Mouse (Mus musculus): Measurements from ENCODE around the gene Tcp11l2.

Gene Tcp11l2

GRCm38 (mm10) chr10:84576395-84577070 is at the start of gene Tcp11l2:
Gene Tcp11l2 (plus strand): TSS chr10:84576626.
- DNase-seq (ENCODE audit: low spot score), result peak; percentile 95

DNA sequence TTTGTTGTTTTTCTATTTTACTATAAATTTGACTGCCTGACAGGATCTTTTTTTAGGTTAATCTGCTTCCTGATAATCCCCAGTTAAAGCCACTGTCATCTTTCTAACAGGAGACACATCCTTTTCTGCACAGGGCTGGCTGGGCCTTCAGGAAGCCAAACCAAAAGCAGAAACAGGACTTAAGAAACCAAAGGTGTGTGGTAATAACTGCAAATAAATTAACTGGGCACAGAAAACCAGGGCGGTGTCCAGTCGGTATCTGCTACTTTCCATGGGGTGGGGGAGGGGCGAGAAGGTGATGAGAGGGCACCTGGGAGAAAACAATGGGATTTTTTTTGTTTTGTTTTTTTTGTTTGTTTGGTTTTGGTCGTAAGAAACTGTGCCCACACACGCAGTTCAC is 49.4 kb upstream of the Tcp11l2 start:
- DNase-seq (ENCODE audit: low spot score), result no peak

GRCm38 (mm10) chr10:84527631-84528030 is 48.8 kb upstream of the Tcp11l2 start:
- DNase-seq (ENCODE audit: low spot score), result no peak

DNA sequence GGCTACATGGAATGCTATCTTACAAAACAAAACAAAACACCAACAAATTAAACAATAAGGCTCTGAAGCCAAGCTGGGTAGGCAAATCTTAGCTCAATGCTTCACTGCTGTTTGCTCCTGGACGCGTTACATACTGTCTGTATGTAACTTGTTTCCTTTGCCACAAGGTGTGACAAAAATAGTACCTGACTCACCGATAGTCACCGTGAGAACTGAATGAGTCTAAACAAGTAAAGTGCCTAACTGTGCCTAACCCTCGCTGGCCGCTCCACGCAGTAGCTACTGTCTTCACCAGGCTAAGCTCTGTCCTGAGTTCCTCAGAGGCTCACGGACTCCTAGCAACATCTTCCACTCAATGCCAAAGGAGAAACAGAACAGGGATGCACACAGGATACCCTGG is 46.0 kb upstream of the Tcp11l2 start:
- DNase-seq (ENCODE audit: low spot score), result no peak

DNA sequence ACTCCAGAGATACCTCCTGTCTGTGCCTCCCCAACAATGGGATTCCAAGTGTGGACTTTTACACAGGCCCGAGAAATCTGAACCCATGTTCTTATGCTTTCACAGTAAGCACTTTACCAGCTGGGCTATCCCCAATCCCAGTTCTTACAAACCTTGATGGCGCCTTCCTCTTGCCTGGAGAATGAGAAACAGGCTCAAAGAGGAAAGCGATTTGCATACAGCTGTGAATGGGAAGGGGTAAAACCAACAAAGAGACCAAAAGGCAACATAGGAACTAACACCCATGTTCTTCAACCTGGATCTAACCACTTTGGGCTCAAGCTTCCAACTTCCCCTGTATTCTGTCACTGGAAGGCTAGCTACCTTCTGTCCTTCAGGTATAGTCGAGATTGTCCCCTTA is 44.9 kb upstream of the Tcp11l2 start:
- DNase-seq (ENCODE audit: low spot score), result no peak

GRCm38 (mm10) chr10:84532191-84532889 is 44.1 kb upstream of the Tcp11l2 start:
- DNase-seq (ENCODE audit: low spot score), result peak; percentile 66

- DNase-seq (ENCODE audit: low spot score), result peak; percentile 61
These were observed 43.2 kb upstream of the Tcp11l2 start for GRCm38 (mm10) chr10:84532911-84533882.

DNA sequence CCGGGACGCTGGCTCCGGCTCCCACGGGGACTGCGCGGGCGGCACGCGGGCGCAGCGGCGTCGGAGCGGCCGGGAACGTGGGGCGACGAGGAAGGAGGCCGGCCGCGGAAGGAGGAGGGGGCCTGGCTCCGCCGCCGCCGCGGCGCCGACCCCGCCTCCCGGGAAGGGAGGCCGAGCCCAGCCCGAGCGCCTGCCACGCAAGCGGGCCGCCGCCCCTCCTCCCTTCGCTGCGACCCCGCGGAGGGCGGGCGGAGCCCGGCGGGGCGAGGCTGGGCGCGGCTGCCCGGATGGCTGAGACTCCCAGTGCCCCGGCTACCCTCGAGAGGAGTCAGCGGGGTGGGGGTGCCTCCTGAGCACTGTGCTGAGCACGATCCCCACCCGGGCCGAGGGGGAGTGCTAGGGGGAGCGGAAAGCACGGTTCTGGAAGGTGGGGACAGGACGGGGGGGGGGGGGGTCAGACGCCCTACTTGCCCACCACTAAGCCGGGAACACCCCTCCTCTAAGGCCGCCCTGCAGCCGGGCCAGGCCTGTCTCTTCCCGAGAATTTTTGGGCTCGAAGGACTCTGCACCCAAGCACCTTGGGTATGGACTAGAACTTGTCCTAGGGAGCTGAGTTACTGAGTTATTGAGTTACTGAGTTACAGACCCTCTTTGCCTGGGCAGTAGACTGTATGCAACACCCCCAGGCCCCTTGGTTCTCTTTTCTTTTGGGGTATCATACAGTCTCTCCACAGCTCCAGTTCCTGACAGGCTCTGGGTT is 42.3 kb upstream of the Tcp11l2 start, which contains the start of gene Ckap4:
TSS of gene Ckap4 (minus strand) at position 151 of the 760 bp plus-strand sequence.
- DNase-seq (ENCODE audit: low spot score), result peak; percentile 79

DNA sequence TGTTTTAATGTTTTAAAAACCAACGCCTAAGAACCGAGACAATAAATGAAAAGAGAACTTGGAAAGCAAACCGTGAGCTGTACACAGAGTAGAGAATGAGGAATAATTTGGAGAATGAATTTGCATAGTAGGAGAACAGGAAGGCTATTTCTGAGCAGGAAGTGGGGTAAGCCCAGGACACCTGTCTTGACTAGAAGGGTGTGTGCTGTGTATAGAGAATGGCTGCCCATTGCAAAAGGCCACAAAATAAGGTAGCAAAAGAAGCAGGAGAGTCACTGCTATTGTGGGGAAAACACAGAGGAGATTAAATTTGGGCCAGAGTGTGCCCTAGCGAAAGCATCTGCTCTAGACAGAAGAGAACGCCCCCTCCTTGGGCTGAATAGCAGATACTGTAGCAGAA is 41.0 kb upstream of the Tcp11l2 start:
- DNase-seq (ENCODE audit: low spot score), result no peak

DNA sequence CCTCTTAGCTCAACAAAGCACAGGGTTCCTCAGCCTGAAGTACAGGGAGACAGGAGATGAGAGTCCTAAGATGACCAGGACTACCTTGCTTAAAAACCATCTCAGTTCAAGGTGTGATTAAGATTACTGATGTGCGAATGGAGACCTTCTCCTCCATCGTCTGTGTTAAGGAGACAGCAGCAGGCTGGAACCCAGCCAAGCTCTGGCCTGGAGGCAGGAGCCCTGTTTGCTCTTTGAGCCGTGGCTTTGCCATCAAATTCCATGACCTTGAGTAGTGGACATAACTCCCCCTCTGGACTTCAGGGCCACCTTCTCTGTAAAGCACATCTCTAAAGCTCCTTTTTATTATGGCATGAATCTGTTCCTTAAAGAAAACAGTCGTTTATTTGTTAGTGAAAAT is 40.6 kb upstream of the Tcp11l2 start:
- DNase-seq (ENCODE audit: low spot score), result no peak

DNA sequence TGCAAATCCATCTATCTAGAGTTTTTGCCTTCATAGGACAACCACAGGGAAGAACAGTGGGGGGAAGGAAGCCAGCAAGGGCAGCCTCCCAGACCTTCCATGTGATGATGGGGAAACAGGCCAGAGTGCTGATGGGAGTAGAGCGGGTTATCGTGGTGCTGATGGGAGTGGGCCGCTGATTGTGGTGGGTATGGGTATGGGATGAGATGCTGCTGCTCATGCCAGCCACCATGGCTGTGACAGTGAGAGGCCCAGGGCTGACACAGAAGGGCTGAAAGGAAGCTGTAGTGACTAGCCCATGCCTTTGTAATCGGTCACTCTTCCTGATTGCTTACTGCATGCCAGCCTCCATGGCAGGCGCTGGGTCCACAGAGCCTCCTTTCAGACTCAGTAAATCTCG is 36.8 kb upstream of the Tcp11l2 start:
- no peak for DNase-seq (ENCODE audit: low spot score)

DNA sequence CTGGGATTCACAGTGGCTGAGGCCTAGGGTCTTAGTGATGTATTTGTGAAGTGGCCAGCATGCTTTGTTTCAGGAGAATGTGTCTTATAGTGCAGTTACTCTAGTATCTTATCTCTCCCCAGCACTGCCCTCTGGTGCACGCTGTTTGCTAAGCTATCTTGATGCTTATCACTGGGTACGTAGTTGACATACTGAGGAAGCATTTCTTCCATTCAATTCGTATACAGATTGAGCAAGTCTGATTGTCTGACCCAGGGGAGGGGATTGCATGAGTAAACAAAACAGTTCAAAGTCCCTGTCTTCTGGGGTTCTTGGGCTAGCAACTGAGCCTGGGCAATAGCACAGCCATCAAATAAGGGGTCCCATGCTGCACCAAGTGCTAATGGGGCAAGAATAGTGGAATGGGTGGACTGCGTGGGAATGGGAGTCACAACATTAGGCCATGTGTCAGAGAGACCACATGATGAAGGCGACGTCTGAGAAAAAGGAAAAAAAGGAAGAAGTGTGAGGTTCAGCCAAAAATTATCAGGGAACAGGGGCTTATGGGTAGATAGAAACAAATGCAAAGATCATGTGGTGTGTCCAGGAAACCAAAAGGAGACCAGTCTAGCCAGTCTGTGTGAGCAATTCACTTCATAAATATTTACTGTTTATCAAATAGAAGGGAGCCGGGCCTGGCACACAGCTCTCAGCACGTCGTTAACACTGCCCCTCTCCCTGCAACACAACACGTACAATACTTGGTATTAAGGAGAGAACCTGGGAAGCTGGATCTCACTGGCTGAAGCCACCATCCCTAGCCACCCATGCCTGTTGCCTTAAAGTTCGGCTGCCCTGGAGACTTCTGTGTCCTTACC is 33.4 kb upstream of the Tcp11l2 start:
- no peak for DNase-seq (ENCODE audit: low spot score)

- no peak for DNase-seq (ENCODE audit: low spot score)
These were observed 31.4 kb upstream of the Tcp11l2 start for GRCm38 (mm10) chr10:84544841-84545610.

GRCm38 (mm10) chr10:84549146-84549919 is 27.1 kb upstream of the Tcp11l2 start:
- no peak for DNase-seq (ENCODE audit: low spot score)

GRCm38 (mm10) chr10:84549920-84550293 is 26.5 kb upstream of the Tcp11l2 start:
- no peak for DNase-seq (ENCODE audit: low spot score)

- DNase-seq (ENCODE audit: low spot score), result no peak
These were observed 24.6 kb upstream of the Tcp11l2 start for GRCm38 (mm10) chr10:84551846-84552245.

GRCm38 (mm10) chr10:84552477-84552876 is 23.9 kb upstream of the Tcp11l2 start:
- no peak for DNase-seq (ENCODE audit: low spot score)

GRCm38 (mm10) chr10:84554291-84555009 is 22.0 kb upstream of the Tcp11l2 start:
- DNase-seq (ENCODE audit: low spot score), result no peak

- DNase-seq (ENCODE audit: low spot score), result no peak
These were observed 20.3 kb upstream of the Tcp11l2 start for GRCm38 (mm10) chr10:84556120-84556519.

Measured in urinary bladder, postnatal 14 days (tissue).